Mouse (Mus musculus): ENCODE results near the gene Lgals4. TPM values are rescaled to one million over a fixed set of nuclear protein-coding genes. Genes with fewer than 3 reads are reported as not detected.

Lgals4 gene
- polyA plus RNA-seq, 1 experiment from 2014 or later: 17.4 TPM

- Histone ChIP-seq H3K9me3 (replicated peaks; ENCODE audit: control insufficient read depth, low read length) (0 out of 2 replicates have a peak, but pooled peaks cover 2% of the 10 kb centered on the region), H3K4me1 (ENCODE audit: control insufficient read depth, insufficient read depth, low read length) (no peaks in the 10 kb centered on the region), H3K9ac (ENCODE audit: low read length) (no peak overlapping the region), H3K4me3 (ENCODE audit: low read length) (no peak overlapping the region), H3K27me3 (ENCODE audit: control insufficient read depth, insufficient read depth, low read length) (no peaks in the 10 kb centered on the region), H3K4me2 (ENCODE audit: low read depth, low read length) (no peak overlapping the region), H3K27ac (ENCODE audit: low read length) (no peak overlapping the region), H3K36me3 (ENCODE audit: control insufficient read depth, insufficient read depth) (no peaks in the 10 kb centered on the region)
- WGBS: 62% methylated on average over 1 of the region's 1 CpGs
- no peak for ATAC-seq (replicated peaks; ENCODE audit: extremely low read depth, insufficient read depth, low FRiP score)
These were observed 13.6 kb downstream of the Lgals4 start for GRCm38 (mm10) chr7:28847273-28847672.

- no peak overlapping the region for H3K9ac ChIP-seq (ENCODE audit: low read length)
- no peaks in the 10 kb centered on the region for H3K9me3 ChIP-seq (replicated peaks; ENCODE audit: control insufficient read depth, low read length)
- H3K4me1 ChIP-seq (ENCODE audit: control insufficient read depth, insufficient read depth, low read length): no peaks in the 10 kb centered on the region
- 75% methylated on average over 1 of the region's 1 CpGs for WGBS
- H3K27me3 ChIP-seq (ENCODE audit: control insufficient read depth, insufficient read depth, low read length): no peaks in the 10 kb centered on the region
- H3K36me3 ChIP-seq (ENCODE audit: control insufficient read depth, insufficient read depth): no peaks in the 10 kb centered on the region
- ATAC-seq (replicated peaks; ENCODE audit: extremely low read depth, insufficient read depth, low FRiP score): 0 out of 2 replicates have a peak, but pooled peaks have one; percentile 37
- H3K27ac ChIP-seq (ENCODE audit: low read length): no peak overlapping the region
- no peak overlapping the region for H3K4me2 ChIP-seq (ENCODE audit: low read depth, low read length)
- no peak overlapping the region for H3K4me3 ChIP-seq (ENCODE audit: low read length)
These were observed 16.1 kb downstream of the Lgals4 start for GRCm38 (mm10) chr7:28849700-28850236.

- H3K36me3 ChIP-seq (ENCODE audit: control insufficient read depth, insufficient read depth): no peaks in the 10 kb centered on the region
- no peak overlapping the region for H3K4me2 ChIP-seq (ENCODE audit: low read depth, low read length)
- H3K27ac ChIP-seq (ENCODE audit: low read length): no peak overlapping the region
- H3K4me1 ChIP-seq (ENCODE audit: control insufficient read depth, insufficient read depth, low read length): no peaks in the 10 kb centered on the region
- no peak overlapping the region for H3K9ac ChIP-seq (ENCODE audit: low read length)
- H3K4me3 ChIP-seq (ENCODE audit: low read length): no peak overlapping the region
- WGBS: 72% methylated on average over 4 of the region's 4 CpGs
- no peaks in the 10 kb centered on the region for H3K27me3 ChIP-seq (ENCODE audit: control insufficient read depth, insufficient read depth, low read length)
- ATAC-seq (replicated peaks; ENCODE audit: extremely low read depth, insufficient read depth, low FRiP score): no peak
- no peaks in the 10 kb centered on the region for H3K9me3 ChIP-seq (replicated peaks; ENCODE audit: control insufficient read depth, low read length)
These were observed 17.0 kb downstream of the Lgals4 start for GRCm38 (mm10) chr7:28850642-28851041.

GRCm38 (mm10) chr7:28859953-28860352 is 26.3 kb downstream of the Lgals4 start:
- Histone ChIP-seq H3K27ac (ENCODE audit: low read length) (no peak overlapping the region), H3K9me3 (replicated peaks; ENCODE audit: control insufficient read depth, low read length) (peaks cover 4% of the 10 kb centered on the region), H3K9ac (ENCODE audit: low read length) (no peak overlapping the region), H3K27me3 (ENCODE audit: control insufficient read depth, insufficient read depth, low read length) (no peaks in the 10 kb centered on the region), H3K36me3 (ENCODE audit: control insufficient read depth, insufficient read depth) (no peaks in the 10 kb centered on the region), H3K4me3 (ENCODE audit: low read length) (no peak overlapping the region), H3K4me1 (ENCODE audit: control insufficient read depth, insufficient read depth, low read length) (no peaks in the 10 kb centered on the region; the same call in none of the 2 replicates), H3K4me2 (ENCODE audit: low read depth, low read length) (no peak overlapping the region)
- ATAC-seq (replicated peaks; ENCODE audit: extremely low read depth, insufficient read depth, low FRiP score): no peak
- 82% methylated on average over 2 of the region's 2 CpGs for WGBS

GRCm38 (mm10) chr7:28860898-28861297 is 27.2 kb downstream of the Lgals4 start:
- Histone ChIP-seq H3K27ac (ENCODE audit: low read length) (no peak overlapping the region), H3K4me3 (ENCODE audit: low read length) (no peak overlapping the region), H3K36me3 (ENCODE audit: control insufficient read depth, insufficient read depth) (no peaks in the 10 kb centered on the region), H3K4me1 (ENCODE audit: control insufficient read depth, insufficient read depth, low read length) (peaks cover 5% of the 10 kb centered on the region), H3K9me3 (replicated peaks; ENCODE audit: control insufficient read depth, low read length) (peaks cover 4% of the 10 kb centered on the region), H3K9ac (ENCODE audit: low read length) (no peak overlapping the region), H3K27me3 (ENCODE audit: control insufficient read depth, insufficient read depth, low read length) (no peaks in the 10 kb centered on the region), H3K4me2 (ENCODE audit: low read depth, low read length) (no peak overlapping the region)
- 88% methylated on average over 6 of the region's 6 CpGs for WGBS
- no peak for ATAC-seq (replicated peaks; ENCODE audit: extremely low read depth, insufficient read depth, low FRiP score)

DNA sequence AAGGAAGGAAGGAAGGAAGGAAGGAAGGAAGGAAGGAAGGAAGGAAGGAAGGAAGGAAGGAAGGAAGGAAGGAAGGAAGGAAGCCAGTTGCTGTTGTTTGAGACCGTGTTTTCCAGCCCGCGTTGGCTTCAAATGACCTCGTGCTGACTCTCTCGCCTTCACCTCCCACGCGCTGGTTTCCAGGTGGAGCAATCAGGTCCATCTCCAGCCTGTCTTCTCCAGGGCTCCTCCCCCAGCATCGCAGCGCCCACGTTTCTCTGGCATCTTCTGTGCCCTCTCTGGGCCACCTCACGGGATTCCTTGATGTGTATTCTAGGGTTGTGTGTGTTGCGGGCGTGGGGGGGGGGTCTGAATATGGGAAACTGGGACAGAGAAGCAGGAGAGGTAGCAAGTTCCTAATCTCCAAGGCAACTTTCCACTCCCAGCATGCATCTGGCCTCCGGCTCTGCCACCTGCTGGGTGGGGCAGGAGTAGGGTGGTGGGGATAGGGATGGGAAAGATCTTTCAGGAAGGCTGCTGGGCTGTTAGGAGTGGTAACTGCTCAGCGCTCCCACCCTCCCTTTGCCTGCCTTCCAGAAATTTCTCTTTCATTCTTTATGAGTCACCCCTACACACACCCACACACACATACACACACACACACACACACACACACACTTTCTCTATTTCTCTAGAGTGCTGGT is 29.3 kb downstream of the Lgals4 start:
- H3K4me1 ChIP-seq (ENCODE audit: control insufficient read depth, insufficient read depth, low read length): peaks cover 9% of the 10 kb centered on the region
- no peaks in the 10 kb centered on the region for H3K27me3 ChIP-seq (ENCODE audit: control insufficient read depth, insufficient read depth, low read length)
- no peak overlapping the region for H3K4me2 ChIP-seq (ENCODE audit: low read depth, low read length)
- H3K9me3 ChIP-seq (replicated peaks; ENCODE audit: control insufficient read depth, low read length): peaks cover 4% of the 10 kb centered on the region
- H3K27ac ChIP-seq (ENCODE audit: low read length): no peak overlapping the region
- H3K4me3 ChIP-seq (ENCODE audit: low read length): no peak overlapping the region
- WGBS: 72% methylated on average over 15 of the region's 15 CpGs
- H3K36me3 ChIP-seq (ENCODE audit: control insufficient read depth, insufficient read depth): no peaks in the 10 kb centered on the region
- no peak overlapping the region for H3K9ac ChIP-seq (ENCODE audit: low read length)
- no peak for ATAC-seq (replicated peaks; ENCODE audit: extremely low read depth, insufficient read depth, low FRiP score)

DNA sequence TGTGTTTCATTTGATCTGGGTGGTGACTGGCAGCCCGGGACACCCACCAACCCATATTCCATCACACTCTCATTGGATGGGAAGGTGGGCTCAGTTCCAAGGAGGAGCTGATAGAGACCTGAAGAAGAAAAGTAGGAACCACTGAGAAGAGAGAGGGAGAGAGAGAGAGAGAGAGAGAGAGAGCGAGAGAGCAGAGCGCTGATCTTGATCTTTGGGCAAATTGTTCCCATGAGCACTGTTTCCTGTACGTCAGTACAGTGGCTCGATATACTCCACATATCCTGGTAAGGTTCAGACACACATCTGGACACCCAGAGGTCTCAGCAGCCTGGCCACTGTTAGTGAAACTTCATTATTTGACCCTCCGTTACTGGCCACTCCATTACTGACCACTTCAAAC is 29.9 kb downstream of the Lgals4 start, which contains the start of gene Lgals7:
Gene Lgals7, plus strand, starts transcription at position 314 of the 400 bp plus-strand sequence.
- H3K4me1 ChIP-seq (ENCODE audit: control insufficient read depth, insufficient read depth, low read length): peaks cover 9% of the 10 kb centered on the region
- no peak within 1 kb of the TSS for H3K27ac ChIP-seq (ENCODE audit: low read length)
- ATAC-seq (replicated peaks; ENCODE audit: extremely low read depth, insufficient read depth, low FRiP score): no peak
- no peak within 1 kb of the TSS for H3K9ac ChIP-seq (ENCODE audit: low read length)
- H3K4me3 ChIP-seq (ENCODE audit: low read length): no peak within 1 kb of the TSS
- peaks cover 4% of the 10 kb centered on the region for H3K9me3 ChIP-seq (replicated peaks; ENCODE audit: control insufficient read depth, low read length)
- no peaks in the 10 kb centered on the region for H3K36me3 ChIP-seq (ENCODE audit: control insufficient read depth, insufficient read depth)
- 0 out of 2 replicates have a peak within 1 kb of the TSS, but pooled peaks have one; percentile 0 for H3K4me2 ChIP-seq (ENCODE audit: low read depth, low read length)
- H3K27me3 ChIP-seq (ENCODE audit: control insufficient read depth, insufficient read depth, low read length): no peaks in the 10 kb centered on the region
- WGBS: 75% methylated on average over 6 of the region's 6 CpGs

DNA sequence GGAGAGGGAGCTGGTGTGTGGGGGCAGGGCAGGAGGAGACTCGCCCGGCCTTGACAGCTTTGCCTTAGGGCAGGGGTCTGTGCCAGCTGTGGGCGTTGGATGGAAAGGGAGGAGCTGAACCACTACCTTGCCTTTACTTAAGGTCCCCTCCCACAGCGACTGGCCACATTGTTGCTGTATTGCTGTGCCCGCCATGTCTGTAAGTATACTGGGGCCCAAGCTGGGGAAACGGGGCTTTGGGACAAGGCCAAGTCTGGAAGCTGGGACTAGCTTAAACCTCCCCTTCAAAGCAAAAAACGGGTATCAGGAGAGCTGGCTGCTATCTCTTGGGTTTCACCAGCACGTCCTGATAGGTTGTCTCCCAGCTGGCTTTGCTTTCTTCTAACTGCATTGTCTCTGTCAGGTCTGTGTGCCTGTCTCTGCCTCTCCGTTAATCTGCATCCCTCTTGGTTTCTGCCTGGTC is 30.7 kb downstream of the Lgals4 start:
- H3K4me3 ChIP-seq (ENCODE audit: low read length): no peak overlapping the region
- 30% methylated on average over 9 of the region's 9 CpGs for WGBS
- no peak for ATAC-seq (replicated peaks; ENCODE audit: extremely low read depth, insufficient read depth, low FRiP score)
- 0 out of 2 replicates have a peak overlapping the region, but pooled peaks have one; percentile 0 for H3K4me2 ChIP-seq (ENCODE audit: low read depth, low read length)
- no peak overlapping the region for H3K27ac ChIP-seq (ENCODE audit: low read length)
- peaks cover 4% of the 10 kb centered on the region for H3K9me3 ChIP-seq (replicated peaks; ENCODE audit: control insufficient read depth, low read length)
- H3K27me3 ChIP-seq (ENCODE audit: control insufficient read depth, insufficient read depth, low read length): no peaks in the 10 kb centered on the region
- H3K9ac ChIP-seq (ENCODE audit: low read length): no peak overlapping the region
- no peaks in the 10 kb centered on the region for H3K36me3 ChIP-seq (ENCODE audit: control insufficient read depth, insufficient read depth)
- H3K4me1 ChIP-seq (ENCODE audit: control insufficient read depth, insufficient read depth, low read length): peaks cover 9% of the 10 kb centered on the region

Measured in heart, embryonic 16.5 days (tissue).